Mouse (Mus musculus) left cerebral cortex, adult 11 months (tissue): ENCODE results near the gene Tcn2.
"Not testable (repeated sequence)": the region's sequence is repeated elsewhere in the genome, so short reads cannot be mapped to it uniquely, and the experiment has no call there.

Source experiments
- DNase-seq: peaks from one replicate; pipeline ENCODE4 v3.0.0; 2022; ENCODE audit warnings: low spot score

Tcn2 gene

DNA sequence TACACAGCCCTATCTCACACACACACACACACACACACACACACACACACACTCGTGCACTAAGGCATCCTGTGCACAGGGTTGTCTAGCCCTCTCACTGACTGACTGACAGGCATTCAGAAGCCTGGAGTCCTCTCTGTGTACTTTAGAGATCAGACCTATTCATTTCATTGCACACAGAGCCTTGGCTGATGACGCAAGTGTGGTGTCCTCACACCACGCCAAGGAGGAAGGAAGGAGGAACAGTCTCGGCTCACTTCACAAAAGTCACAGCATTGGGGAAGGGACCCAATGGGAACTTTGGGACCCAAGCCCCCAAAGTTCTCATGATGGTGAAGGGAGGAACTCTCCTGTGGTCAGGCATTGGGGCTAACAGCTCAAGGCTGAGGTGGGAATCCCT lies 1.9 kb downstream of the Tcn2 start:
- no peak for DNase-seq

DNA sequence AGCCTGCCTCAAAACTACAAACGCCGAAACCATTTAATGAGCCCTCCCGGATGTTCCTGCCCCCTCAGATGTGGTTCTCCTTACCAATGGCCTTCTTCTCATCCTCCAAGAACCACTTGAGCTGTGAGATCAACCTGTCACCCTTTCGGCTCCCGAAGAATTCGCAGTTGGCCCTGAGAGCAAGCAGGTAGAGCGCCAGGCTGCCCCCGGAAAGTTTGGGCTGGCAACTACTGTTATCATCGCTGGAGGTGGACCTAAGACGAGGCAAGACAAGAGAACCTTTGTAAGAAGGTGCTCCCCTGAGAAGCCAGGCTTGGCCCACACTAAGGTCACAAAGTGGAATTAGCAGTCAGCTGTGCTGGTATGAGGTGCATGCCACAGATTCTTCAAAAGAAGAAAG lies 6.0 kb downstream of the Tcn2 start:
- no peak for DNase-seq

- no peak for DNase-seq
Measured at GRCm38 (mm10) chr11:3922731-3923130, 9.2 kb downstream of the Tcn2 start.

DNA sequence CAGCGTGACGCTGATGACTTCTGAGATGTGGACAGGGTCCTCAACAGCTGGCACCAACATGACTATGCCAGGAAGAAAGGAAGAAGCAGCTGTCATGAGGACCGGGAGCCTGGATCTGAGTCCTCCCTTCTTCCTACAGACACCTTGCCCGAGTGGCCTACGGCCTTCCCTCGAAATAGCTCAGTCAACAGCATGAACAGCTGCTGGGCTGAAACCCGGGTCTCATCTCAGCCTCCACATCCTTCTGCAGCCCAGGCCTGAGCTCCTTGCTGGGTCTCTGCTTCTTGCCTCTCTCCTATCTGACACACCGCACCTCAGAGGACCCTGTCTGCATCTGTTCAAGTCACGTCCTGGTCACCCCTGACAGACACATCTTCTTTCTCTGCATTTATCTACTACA lies 9.8 kb downstream of the Tcn2 start:
- DNase-seq: no peak

GRCm38 (mm10) chr11:3921281-3921850 lies 10.6 kb downstream of the Tcn2 start:
- DNase-seq: no peak

DNA sequence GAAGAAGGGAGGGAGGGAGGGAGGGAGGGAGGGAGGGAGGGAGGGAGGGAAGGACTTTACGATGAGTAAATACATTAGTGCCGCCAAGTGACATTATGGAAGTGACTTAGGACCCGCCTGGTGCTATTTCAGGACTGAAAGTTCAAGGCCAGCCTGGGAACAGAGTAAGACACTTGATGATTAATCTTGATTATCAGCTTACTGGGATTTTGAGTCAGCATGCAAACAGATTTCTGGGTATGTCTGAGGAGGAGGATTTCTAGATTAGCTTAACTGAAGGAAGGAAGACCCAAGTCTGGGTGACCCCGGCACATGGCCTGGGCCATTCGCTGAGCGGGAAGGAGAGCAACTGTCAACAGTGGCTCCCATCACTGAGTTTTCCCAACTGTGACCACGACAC lies 11.5 kb downstream of the Tcn2 start:
- no peak for DNase-seq

GRCm38 (mm10) chr11:3918738-3919137 lies 13.2 kb downstream of the Tcn2 start:
- DNase-seq: no peak

- peak; percentile 64 for DNase-seq
Measured at GRCm38 (mm10) chr11:3914109-3914840, 17.7 kb downstream of the Tcn2 start, which contains the start of gene Slc35e4. TSS of gene Slc35e4 (minus strand) at chr11:3914664.

- DNase-seq: peak; percentile 90
Measured at GRCm38 (mm10) chr11:3913316-3914108, 18.4 kb downstream of the Tcn2 start.

GRCm38 (mm10) chr11:3912875-3913271 lies 19.1 kb downstream of the Tcn2 start:
- no peak for DNase-seq

GRCm38 (mm10) chr11:3912100-3912874 lies 19.7 kb downstream of the Tcn2 start:
- no peak for DNase-seq

DNA sequence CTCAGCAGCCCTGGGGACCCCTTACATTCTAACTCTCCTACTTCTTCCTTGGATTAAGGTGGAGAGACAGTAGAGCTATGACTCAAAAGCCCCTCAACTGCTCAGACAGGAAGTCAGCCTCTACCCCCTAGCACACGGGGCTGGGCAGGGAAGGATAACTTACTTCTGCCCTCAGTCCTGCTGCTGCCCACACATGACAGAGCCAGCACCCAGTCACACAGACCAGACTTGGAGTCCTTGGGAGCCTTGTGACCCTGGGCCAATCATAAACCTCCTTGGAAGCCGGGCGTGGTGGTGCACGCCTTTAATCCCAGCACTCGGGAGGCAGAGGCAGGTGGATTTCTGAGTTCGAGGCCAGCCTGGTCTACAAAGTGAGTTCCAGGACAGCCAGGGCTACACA lies 20.5 kb downstream of the Tcn2 start:
- DNase-seq: not testable (repeated sequence)

- no peak for DNase-seq
Measured at GRCm38 (mm10) chr11:3910513-3911310, 21.2 kb downstream of the Tcn2 start.

DNA sequence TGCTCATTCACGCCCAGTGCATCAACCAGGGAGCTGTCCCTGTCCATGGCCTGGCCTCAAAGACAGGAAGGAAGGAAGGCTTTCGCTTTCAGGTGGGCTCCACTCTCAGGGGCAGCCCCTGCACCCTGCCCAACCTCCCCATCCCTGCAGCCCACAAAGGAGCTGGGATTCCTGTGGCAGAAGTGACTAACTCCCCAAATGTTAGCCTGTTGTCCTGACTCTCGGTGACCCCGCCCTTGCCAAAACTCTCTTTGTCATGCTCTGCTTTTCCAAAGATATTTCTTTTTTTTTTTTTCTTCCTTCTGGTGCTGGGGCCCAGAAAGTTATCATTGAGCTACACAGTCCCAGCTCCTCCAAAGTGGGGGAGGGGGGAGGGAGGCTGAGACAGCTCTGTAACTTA lies 22.7 kb downstream of the Tcn2 start:
- no peak for DNase-seq

DNA sequence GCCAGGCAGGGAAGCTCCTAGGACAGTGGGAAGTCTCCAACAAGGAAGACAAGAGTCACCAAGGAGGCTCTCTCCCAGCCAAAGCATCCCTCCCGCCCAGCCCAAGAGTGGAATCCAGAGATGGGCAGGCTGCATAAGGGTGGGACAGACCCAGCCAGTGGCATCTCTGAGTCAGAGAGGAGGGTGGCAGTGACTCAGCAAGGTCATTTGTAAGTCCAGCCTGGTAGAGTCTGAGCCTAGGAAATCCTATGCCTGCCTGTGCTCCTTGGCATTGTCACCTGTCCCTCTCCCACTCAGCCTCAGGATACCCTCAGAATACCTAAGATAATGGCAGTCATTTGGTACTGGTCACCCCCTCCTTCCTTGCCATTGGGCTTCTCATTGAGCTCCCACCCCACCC lies 26.5 kb downstream of the Tcn2 start:
- no peak for DNase-seq

DNA sequence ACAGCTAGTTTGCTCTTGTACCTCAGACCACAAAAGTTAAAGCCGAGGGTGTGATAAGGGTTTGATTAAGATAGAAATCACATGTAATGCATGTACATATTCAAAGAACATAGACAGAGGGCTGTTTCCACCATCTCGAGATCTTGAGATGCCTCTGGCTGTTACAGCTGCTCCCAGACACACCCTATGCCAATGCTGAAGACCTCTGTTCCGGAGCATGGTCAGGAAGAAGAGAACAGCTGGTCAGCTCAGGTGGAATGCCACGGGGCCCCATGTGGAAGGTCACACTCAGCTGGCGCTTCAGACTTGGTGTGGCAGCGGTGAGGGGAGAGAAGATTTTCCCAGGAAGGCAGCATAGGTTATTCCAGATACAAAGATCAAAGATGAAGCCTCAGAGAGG lies 27.3 kb downstream of the Tcn2 start:
- no peak for DNase-seq

DNA sequence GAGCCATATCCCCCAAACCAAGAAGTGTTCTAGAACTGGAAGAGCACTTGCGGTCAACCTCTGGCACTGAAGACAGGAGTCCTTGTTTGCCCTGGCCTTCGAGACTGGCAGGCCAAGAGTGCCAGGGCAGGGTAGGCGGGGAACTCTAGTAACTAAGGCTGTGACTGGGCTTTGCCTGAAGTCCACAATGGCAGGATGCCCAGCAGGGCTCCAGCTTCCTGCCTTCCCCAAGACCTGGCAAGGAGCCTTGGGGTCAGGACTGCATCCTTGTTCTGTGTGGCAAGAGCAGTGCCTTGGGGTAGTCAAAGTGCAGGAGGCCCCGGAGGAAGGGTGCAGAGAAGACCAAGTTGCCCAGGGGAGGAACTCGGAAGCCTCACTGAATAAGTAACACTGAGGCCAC lies 28.9 kb downstream of the Tcn2 start:
- DNase-seq: peak; percentile 43

DNA sequence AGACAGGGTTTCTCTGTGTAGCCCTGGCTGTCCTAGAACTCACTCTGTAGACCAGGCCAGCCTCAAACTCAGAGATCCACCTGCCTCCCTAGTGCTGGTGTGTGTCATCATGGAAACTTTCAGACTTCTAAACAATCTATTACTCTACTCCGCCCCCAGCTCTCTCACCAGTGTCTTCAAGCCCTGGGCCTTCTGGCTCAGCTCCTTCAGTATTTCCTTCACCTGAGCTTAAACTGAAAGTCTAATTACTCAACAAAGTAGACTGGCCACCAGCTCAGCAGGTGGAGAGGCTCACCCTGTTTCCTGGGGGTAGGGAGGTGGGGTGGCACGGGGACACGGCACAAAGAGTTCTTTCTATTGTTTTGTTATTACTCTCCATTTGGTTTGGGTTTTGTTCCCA lies 29.4 kb downstream of the Tcn2 start:
- DNase-seq: no peak

- DNase-seq: no peak
Measured at GRCm38 (mm10) chr11:3900296-3900695, 31.7 kb downstream of the Tcn2 start.

- no peak for DNase-seq
Measured at GRCm38 (mm10) chr11:3895933-3896332, 36.0 kb downstream of the Tcn2 start.

- no peak for DNase-seq
Measured at GRCm38 (mm10) chr11:3895458-3895857, 36.5 kb downstream of the Tcn2 start.
